Mouse (Mus musculus): ENCODE data around the gene Olfr1009. TPM values are rescaled to one million over a fixed set of nuclear protein-coding genes. Genes with fewer than 3 reads are reported as not detected.
"Not testable (repeated sequence)": the region's sequence is repeated elsewhere in the genome, so short reads cannot be mapped to it uniquely, and the experiment has no call there.

Olfr1009 gene
- not detected in 2 replicates for polyA plus RNA-seq (2015; fragmentation: Nextera tagmentation; extraction: Ambion mirVana)

DNA sequence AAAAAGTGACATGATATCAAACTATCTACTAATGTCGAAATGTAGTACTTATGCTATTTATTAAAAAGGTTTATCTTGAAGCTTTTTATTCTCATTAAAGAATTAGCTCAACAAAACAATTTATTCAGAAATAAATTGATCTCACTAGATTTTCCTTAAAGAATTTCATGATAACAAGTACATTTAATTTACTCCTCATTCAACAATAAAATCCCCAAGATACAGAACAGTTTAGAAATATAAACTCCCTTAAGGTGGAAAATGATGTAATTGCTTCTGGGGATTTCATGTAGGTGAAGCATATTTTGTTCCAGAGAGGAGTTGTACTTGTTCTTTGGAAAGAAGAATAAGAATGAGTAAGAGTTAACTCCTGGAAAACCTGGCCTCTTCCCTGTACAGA is at the start of gene Olfr1009:
Olfr1009 (plus strand) TSS at position 301 of the 400 bp plus-strand sequence.
- Histone ChIP-seq H3K36me3 (ENCODE audit: insufficient read depth, low read length) (no peaks in the 10 kb centered on the region), H3K9me3 (ENCODE audit: low read length) (no peaks in the 10 kb centered on the region), H3K4me1 (ENCODE audit: insufficient read depth, low read depth, low read length) (no peaks in the 10 kb centered on the region), H3K9ac (replicated peaks; ENCODE audit: low read depth) (no peak within 1 kb of the TSS), H3K4me3 (ENCODE audit: low read depth, low read length) (no peak within 1 kb of the TSS), H3K4me2 (replicated peaks; ENCODE audit: low read depth, low read length) (no peak within 1 kb of the TSS), H3K27me3 (replicated peaks; ENCODE audit: insufficient read depth, low read length) (no peaks in the 10 kb centered on the region), H3K27ac (ENCODE audit: low read length) (no peak within 1 kb of the TSS)
- 75% methylated on average over 1 of the region's 1 CpGs for WGBS
- ATAC-seq (no peak), DNase-seq (ENCODE audit: low spot score) (no peak)
- TF ChIP-seq CTCF (IDR thresholded peaks at IDR 0.05) (no peak), EP300 (IDR thresholded peaks at IDR 0.05) (no peak)

GRCm38 (mm10) chr2:85678667-85679066 is 36.6 kb upstream of the Olfr1009 start, which contains the start of gene Olfr1006:
Olfr1006 (minus strand) TSS chr2:85678767.
- no peak for TF ChIP-seq CTCF (IDR thresholded peaks at IDR 0.05)
- TF ChIP-seq EP300 (IDR thresholded peaks at IDR 0.05) = no peak
- no peak within 1 kb of the TSS for H3K27ac ChIP-seq (ENCODE audit: low read length)
- no peak within 1 kb of the TSS for H3K9ac ChIP-seq (replicated peaks; ENCODE audit: low read depth)
- no peak within 1 kb of the TSS for H3K4me2 ChIP-seq (replicated peaks; ENCODE audit: low read depth, low read length)
- no peak within 1 kb of the TSS for H3K4me3 ChIP-seq (ENCODE audit: low read depth, low read length)
- DNase-seq (ENCODE audit: low spot score) (no peak), ATAC-seq (no peak)
- H3K9me3 ChIP-seq (ENCODE audit: low read length) = no peaks in the 10 kb centered on the region
- no peaks in the 10 kb centered on the region for H3K4me1 ChIP-seq (ENCODE audit: insufficient read depth, low read depth, low read length)
- no peaks in the 10 kb centered on the region for H3K27me3 ChIP-seq (replicated peaks; ENCODE audit: insufficient read depth, low read length)
- H3K36me3 ChIP-seq (ENCODE audit: insufficient read depth, low read length) = no peaks in the 10 kb centered on the region

- no peak for ATAC-seq
- Histone ChIP-seq H3K4me1 (ENCODE audit: insufficient read depth, low read depth, low read length) (no peaks in the 10 kb centered on the region), H3K27me3 (replicated peaks; ENCODE audit: insufficient read depth, low read length) (no peaks in the 10 kb centered on the region), H3K36me3 (ENCODE audit: insufficient read depth, low read length) (no peaks in the 10 kb centered on the region), H3K9me3 (ENCODE audit: low read length) (no peaks in the 10 kb centered on the region), H3K4me3 (ENCODE audit: low read depth, low read length) (no peak within 1 kb of the TSS), H3K27ac (ENCODE audit: low read length) (no peak within 1 kb of the TSS), H3K4me2 (replicated peaks; ENCODE audit: low read depth, low read length) (no peak within 1 kb of the TSS), H3K9ac (replicated peaks; ENCODE audit: low read depth) (no peak within 1 kb of the TSS)
- TF ChIP-seq CTCF (IDR thresholded peaks at IDR 0.05) (no peak), EP300 (IDR thresholded peaks at IDR 0.05) (no peak)
- DNase-seq (ENCODE audit: low spot score) = no peak
These were observed 26.1 kb upstream of the Olfr1009 start, which contains the start of gene Olfr1008 for GRCm38 (mm10) chr2:85689131-85689530. Olfr1008 (plus strand) TSS chr2:85689431.

DNA sequence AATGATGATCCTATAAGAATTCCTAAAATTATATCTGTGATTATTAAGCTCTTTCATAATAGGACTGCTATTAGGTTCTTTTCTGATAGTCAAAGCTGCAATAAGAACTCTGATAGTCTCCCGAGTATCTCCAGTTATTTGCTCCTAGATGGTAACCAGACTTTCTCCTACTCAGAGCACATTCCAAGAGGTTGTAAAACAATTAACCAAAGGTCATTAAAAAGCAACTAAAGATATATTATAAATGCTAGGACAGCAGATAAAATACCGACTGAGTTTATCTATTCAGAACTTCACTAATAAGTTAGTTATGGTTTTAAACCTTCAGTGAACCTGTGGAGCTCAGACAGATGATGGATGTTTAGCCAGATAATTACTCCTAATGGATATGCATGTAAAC is 4.5 kb upstream of the Olfr1009 start:
- not testable (repeated sequence) for DNase-seq (ENCODE audit: low spot score); H3K36me3 ChIP-seq (ENCODE audit: insufficient read depth, low read length); H3K27me3 ChIP-seq (replicated peaks; ENCODE audit: insufficient read depth, low read length); H3K9me3 ChIP-seq (ENCODE audit: low read length); H3K4me2 ChIP-seq (replicated peaks; ENCODE audit: low read depth, low read length); ATAC-seq; H3K27ac ChIP-seq (ENCODE audit: low read length); H3K9ac ChIP-seq (replicated peaks; ENCODE audit: low read depth); H3K4me3 ChIP-seq (ENCODE audit: low read depth, low read length); H3K4me1 ChIP-seq (ENCODE audit: insufficient read depth, low read depth, low read length)
- 51% methylated on average over 2 of the region's 2 CpGs for WGBS

DNA sequence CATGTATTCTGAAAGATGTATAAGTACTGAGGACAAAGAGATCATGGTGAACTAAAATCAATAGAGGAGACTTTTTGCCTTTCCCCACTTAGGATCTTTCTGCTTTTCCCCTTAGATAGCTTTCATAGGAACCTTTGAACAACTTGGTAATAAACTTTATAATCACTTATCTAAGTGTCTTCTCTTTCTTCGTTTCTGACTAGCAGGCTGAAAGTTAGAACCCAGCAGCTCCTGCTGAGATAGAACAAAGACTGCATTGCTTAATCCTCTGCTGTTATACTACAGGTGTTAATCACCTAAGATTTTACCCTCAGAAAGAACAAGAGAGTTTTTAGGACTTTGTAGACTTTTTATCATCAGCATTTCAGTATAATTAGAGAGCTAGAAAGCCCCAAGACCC is 4.1 kb upstream of the Olfr1009 start:
- Histone ChIP-seq H3K9me3 (ENCODE audit: low read length) (no peaks in the 10 kb centered on the region), H3K4me2 (replicated peaks; ENCODE audit: low read depth, low read length) (no peak overlapping the region), H3K36me3 (ENCODE audit: insufficient read depth, low read length) (no peaks in the 10 kb centered on the region), H3K4me1 (ENCODE audit: insufficient read depth, low read depth, low read length) (no peaks in the 10 kb centered on the region), H3K4me3 (ENCODE audit: low read depth, low read length) (no peak overlapping the region), H3K9ac (replicated peaks; ENCODE audit: low read depth) (no peak overlapping the region), H3K27me3 (replicated peaks; ENCODE audit: insufficient read depth, low read length) (no peaks in the 10 kb centered on the region), H3K27ac (ENCODE audit: low read length) (no peak overlapping the region)
- DNase-seq (ENCODE audit: low spot score) = no peak
- TF ChIP-seq CTCF (IDR thresholded peaks at IDR 0.05) (no peak), EP300 (IDR thresholded peaks at IDR 0.05) (no peak)
- no peak for ATAC-seq
- WGBS = 13% methylated on average over 1 of the region's 1 CpGs

GRCm38 (mm10) chr2:85725793-85726192 is 10.6 kb downstream of the Olfr1009 start:
- DNase-seq (ENCODE audit: low spot score) (peak; percentile 43), ATAC-seq (no peak)
- no peak overlapping the region for H3K9ac ChIP-seq (replicated peaks; ENCODE audit: low read depth)
- 10% methylated on average over 3 of the region's 3 CpGs for WGBS
- no peaks in the 10 kb centered on the region for H3K27me3 ChIP-seq (replicated peaks; ENCODE audit: insufficient read depth, low read length)
- TF ChIP-seq EP300 (IDR thresholded peaks at IDR 0.05) (no peak), CTCF (IDR thresholded peaks at IDR 0.05) (peak; percentile 75)
- H3K36me3 ChIP-seq (ENCODE audit: insufficient read depth, low read length) = no peaks in the 10 kb centered on the region
- H3K4me1 ChIP-seq (ENCODE audit: insufficient read depth, low read depth, low read length) = no peaks in the 10 kb centered on the region
- no peak overlapping the region for H3K27ac ChIP-seq (ENCODE audit: low read length)
- no peak overlapping the region for H3K4me2 ChIP-seq (replicated peaks; ENCODE audit: low read depth, low read length)
- no peaks in the 10 kb centered on the region for H3K9me3 ChIP-seq (ENCODE audit: low read length)
- H3K4me3 ChIP-seq (ENCODE audit: low read depth, low read length) = no peak overlapping the region

DNA sequence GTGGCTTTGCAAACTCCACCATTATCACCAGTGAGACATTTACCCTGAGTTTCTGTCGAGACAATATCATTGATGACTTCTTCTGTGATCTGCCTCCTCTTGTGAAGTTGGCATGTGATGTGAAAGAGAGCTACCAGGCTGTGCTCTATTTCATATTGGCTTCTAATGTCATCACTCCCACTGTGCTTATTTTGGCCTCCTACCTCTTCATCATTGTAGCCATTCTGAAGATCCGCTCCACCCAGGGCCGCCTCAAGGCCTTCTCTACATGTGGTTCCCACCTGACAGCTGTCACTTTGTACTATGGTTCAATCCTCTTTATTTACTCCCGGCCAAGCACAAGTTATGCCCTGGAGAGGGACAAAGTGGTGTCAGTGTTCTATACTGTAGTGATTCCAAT is 38.6 kb downstream of the Olfr1009 start:
- H3K4me3 ChIP-seq (ENCODE audit: low read depth, low read length) = no peak overlapping the region
- ATAC-seq (no peak), DNase-seq (ENCODE audit: low spot score) (no peak)

More for the DNA sequence above, 38.6 kb downstream of the Olfr1009 start:
- Histone ChIP-seq H3K27ac (ENCODE audit: low read length) (no peak overlapping the region), H3K36me3 (ENCODE audit: insufficient read depth, low read length) (no peaks in the 10 kb centered on the region), H3K4me2 (replicated peaks; ENCODE audit: low read depth, low read length) (no peak overlapping the region), H3K9me3 (ENCODE audit: low read length) (no peaks in the 10 kb centered on the region), H3K9ac (replicated peaks; ENCODE audit: low read depth) (no peak overlapping the region), H3K4me1 (ENCODE audit: insufficient read depth, low read depth, low read length) (no peaks in the 10 kb centered on the region), H3K27me3 (replicated peaks; ENCODE audit: insufficient read depth, low read length) (no peaks in the 10 kb centered on the region)
- TF ChIP-seq EP300 (IDR thresholded peaks at IDR 0.05) (no peak), CTCF (IDR thresholded peaks at IDR 0.05) (no peak)
- WGBS = 76% methylated on average over 4 of the region's 4 CpGs
